Mouse (Mus musculus): ENCODE results near the gene Fam178b. TPM values are rescaled to one million over a fixed set of nuclear protein-coding genes. Genes with fewer than 3 reads are reported as not detected.

Fam178b gene
- polyA plus RNA-seq, 1 experiment from 2014 or later = 0.15 TPM

- Histone ChIP-seq H3K9me3 (replicated peaks) (no peaks in the 10 kb centered on the region), H3K4me2 (no peak overlapping the region), H3K27ac (no peak overlapping the region), H3K9ac (no peak overlapping the region), H3K4me1 (replicated peaks) (peaks cover 6% of the 10 kb centered on the region), H3K4me3 (replicated peaks) (no peak overlapping the region), H3K36me3 (no peaks in the 10 kb centered on the region), H3K27me3 (no peaks in the 10 kb centered on the region)
- ATAC-seq (ENCODE audit: low read depth) = peak; percentile 55; the same call in 1 of the 2 replicates
- 54% methylated on average over 4 of the region's 4 CpGs for WGBS (ENCODE audit: insufficient replicate concordance)
- no peak for DNase-seq
Observed at GRCm38 (mm10) chr1:36596114-36596513, 86.9 kb downstream of the Fam178b start.

GRCm38 (mm10) chr1:36595167-36595931, 87.6 kb downstream of the Fam178b start:
- H3K4me3 ChIP-seq (replicated peaks) = no peak overlapping the region
- no peak for ATAC-seq (ENCODE audit: low read depth)
- H3K27ac ChIP-seq = no peak overlapping the region

GRCm38 (mm10) chr1:36593099-36593498, 89.9 kb downstream of the Fam178b start:
- H3K27ac ChIP-seq = no peak overlapping the region
- H3K4me1 ChIP-seq (replicated peaks) = peaks cover 26% of the 10 kb centered on the region
- no peak overlapping the region for H3K4me2 ChIP-seq
- no peaks in the 10 kb centered on the region for H3K9me3 ChIP-seq (replicated peaks)
- WGBS (ENCODE audit: insufficient replicate concordance) = 24% methylated on average over 1 of the region's 1 CpGs
- no peak for ATAC-seq (ENCODE audit: low read depth)
- H3K36me3 ChIP-seq = no peaks in the 10 kb centered on the region
- no peak overlapping the region for H3K4me3 ChIP-seq (replicated peaks)
- no peaks in the 10 kb centered on the region for H3K27me3 ChIP-seq
- no peak overlapping the region for H3K9ac ChIP-seq
- DNase-seq = no peak

More at GRCm38 (mm10) chr1:36595167-36595931, 87.6 kb downstream of the Fam178b start:
- Histone ChIP-seq H3K27me3 (no peaks in the 10 kb centered on the region), H3K4me1 (replicated peaks) (peaks cover 6% of the 10 kb centered on the region), H3K4me2 (no peak overlapping the region), H3K9ac (no peak overlapping the region), H3K36me3 (no peaks in the 10 kb centered on the region), H3K9me3 (replicated peaks) (no peaks in the 10 kb centered on the region)
- 57% methylated on average over 10 of the region's 10 CpGs for WGBS (ENCODE audit: insufficient replicate concordance)
- no peak for DNase-seq

- 26% methylated on average over 2 of the region's 2 CpGs for WGBS (ENCODE audit: insufficient replicate concordance)
- no peak overlapping the region for H3K27ac ChIP-seq
- ATAC-seq (ENCODE audit: low read depth) = no peak
- H3K9me3 ChIP-seq (replicated peaks) = no peaks in the 10 kb centered on the region
- no peak overlapping the region for H3K4me2 ChIP-seq
- H3K27me3 ChIP-seq = no peaks in the 10 kb centered on the region
- H3K4me3 ChIP-seq (replicated peaks) = no peak overlapping the region
- H3K9ac ChIP-seq = no peak overlapping the region
- no peaks in the 10 kb centered on the region for H3K36me3 ChIP-seq
- no peak for DNase-seq
- peaks cover 26% of the 10 kb centered on the region for H3K4me1 ChIP-seq (replicated peaks)
Observed at GRCm38 (mm10) chr1:36591408-36591807, 91.6 kb downstream of the Fam178b start.

GRCm38 (mm10) chr1:36590664-36591063, 92.3 kb downstream of the Fam178b start:
- no peaks in the 10 kb centered on the region for H3K27me3 ChIP-seq
- 69% methylated on average over 9 of the region's 9 CpGs for WGBS (ENCODE audit: insufficient replicate concordance)
- H3K4me2 ChIP-seq = no peak overlapping the region
- H3K36me3 ChIP-seq = no peaks in the 10 kb centered on the region
- peaks cover 25% of the 10 kb centered on the region for H3K4me1 ChIP-seq (replicated peaks)
- no peaks in the 10 kb centered on the region for H3K9me3 ChIP-seq (replicated peaks)
- no peak for ATAC-seq (ENCODE audit: low read depth)
- no peak overlapping the region for H3K9ac ChIP-seq
- DNase-seq = no peak
- H3K27ac ChIP-seq = no peak overlapping the region
- no peak overlapping the region for H3K4me3 ChIP-seq (replicated peaks)

GRCm38 (mm10) chr1:36589486-36589885, 93.5 kb downstream of the Fam178b start:
- no peak overlapping the region for H3K9ac ChIP-seq
- H3K27me3 ChIP-seq = no peaks in the 10 kb centered on the region
- no peaks in the 10 kb centered on the region for H3K36me3 ChIP-seq
- no peak overlapping the region for H3K4me3 ChIP-seq (replicated peaks)
- peaks cover 26% of the 10 kb centered on the region for H3K4me1 ChIP-seq (replicated peaks)
- 71% methylated on average over 6 of the region's 6 CpGs for WGBS (ENCODE audit: insufficient replicate concordance)
- no peaks in the 10 kb centered on the region for H3K9me3 ChIP-seq (replicated peaks)
- DNase-seq (no peak), ATAC-seq (ENCODE audit: low read depth) (no peak)
- H3K27ac ChIP-seq = no peak overlapping the region
- H3K4me2 ChIP-seq = no peak overlapping the region

- Histone ChIP-seq H3K27me3 (no peaks in the 10 kb centered on the region), H3K4me1 (replicated peaks) (peaks cover 26% of the 10 kb centered on the region), H3K4me2 (no peak overlapping the region), H3K27ac (no peak overlapping the region), H3K4me3 (replicated peaks) (no peak overlapping the region), H3K36me3 (no peaks in the 10 kb centered on the region), H3K9ac (no peak overlapping the region), H3K9me3 (replicated peaks) (no peaks in the 10 kb centered on the region)
- 54% methylated on average over 13 of the region's 13 CpGs for WGBS (ENCODE audit: insufficient replicate concordance)
- ATAC-seq (ENCODE audit: low read depth) = 0 out of 2 replicates have a peak, but pooled peaks have one; percentile 22
- DNase-seq = no peak
Observed at GRCm38 (mm10) chr1:36588476-36589450, 94.2 kb downstream of the Fam178b start.

- no peak overlapping the region for H3K27ac ChIP-seq
- WGBS (ENCODE audit: insufficient replicate concordance) = 83% methylated on average over 6 of the region's 6 CpGs
- no peak overlapping the region for H3K4me3 ChIP-seq (replicated peaks)
- no peak overlapping the region for H3K9ac ChIP-seq
- H3K9me3 ChIP-seq (replicated peaks) = no peaks in the 10 kb centered on the region
- no peaks in the 10 kb centered on the region for H3K36me3 ChIP-seq
- no peak for ATAC-seq (ENCODE audit: low read depth)
- H3K27me3 ChIP-seq = 0 out of 2 replicates have a peak, but pooled peaks cover 3% of the 10 kb centered on the region
- no peak for DNase-seq
- no peak overlapping the region for H3K4me2 ChIP-seq
- peaks cover 26% of the 10 kb centered on the region for H3K4me1 ChIP-seq (replicated peaks)
Observed at GRCm38 (mm10) chr1:36587860-36588259, 95.1 kb downstream of the Fam178b start.

- no peak for DNase-seq
Observed at GRCm38 (mm10) chr1:36586288-36586687, 96.7 kb downstream of the Fam178b start.

GRCm38 (mm10) chr1:36583408-36584116, 99.4 kb downstream of the Fam178b start:
- DNase-seq (no peak), ATAC-seq (ENCODE audit: low read depth) (no peak)
- Histone ChIP-seq H3K27me3 (0 out of 2 replicates have a peak, but pooled peaks cover 3% of the 10 kb centered on the region), H3K36me3 (no peaks in the 10 kb centered on the region), H3K9me3 (replicated peaks) (no peaks in the 10 kb centered on the region), H3K4me1 (replicated peaks) (peaks cover 34% of the 10 kb centered on the region), H3K4me2 (no peak overlapping the region), H3K27ac (no peak overlapping the region), H3K4me3 (replicated peaks) (no peak overlapping the region), H3K9ac (no peak overlapping the region)
- 70% methylated on average over 8 of the region's 8 CpGs for WGBS (ENCODE audit: insufficient replicate concordance)

More at GRCm38 (mm10) chr1:36586288-36586687, 96.7 kb downstream of the Fam178b start:
- WGBS (ENCODE audit: insufficient replicate concordance) = 63% methylated on average over 4 of the region's 4 CpGs
- Histone ChIP-seq H3K9ac (no peak overlapping the region), H3K27me3 (0 out of 2 replicates have a peak, but pooled peaks cover 3% of the 10 kb centered on the region), H3K4me2 (no peak overlapping the region), H3K36me3 (no peaks in the 10 kb centered on the region), H3K9me3 (replicated peaks) (no peaks in the 10 kb centered on the region), H3K27ac (no peak overlapping the region), H3K4me3 (replicated peaks) (no peak overlapping the region), H3K4me1 (replicated peaks) (peaks cover 32% of the 10 kb centered on the region)
- no peak for ATAC-seq (ENCODE audit: low read depth)

GRCm38 (mm10) chr1:36582211-36582610, 100.8 kb downstream of the Fam178b start:
- WGBS (ENCODE audit: insufficient replicate concordance) = 47% methylated on average over 8 of the region's 8 CpGs
- no peak for DNase-seq
- no peak overlapping the region for H3K4me3 ChIP-seq (replicated peaks)

More at GRCm38 (mm10) chr1:36582211-36582610, 100.8 kb downstream of the Fam178b start:
- Histone ChIP-seq H3K9ac (no peak overlapping the region), H3K36me3 (no peaks in the 10 kb centered on the region), H3K27me3 (0 out of 2 replicates have a peak, but pooled peaks cover 4% of the 10 kb centered on the region), H3K4me1 (replicated peaks) (peaks cover 34% of the 10 kb centered on the region), H3K9me3 (replicated peaks) (no peaks in the 10 kb centered on the region), H3K4me2 (no peak overlapping the region), H3K27ac (no peak overlapping the region)
- no peak for ATAC-seq (ENCODE audit: low read depth)
